Mouse (Mus musculus): ENCODE results near the gene Rab15. TPM values are rescaled to one million over a fixed set of nuclear protein-coding genes. Genes with fewer than 3 reads are reported as not detected.

Rab15 gene
- polyA plus RNA-seq, 1 experiment, result 10.5 TPM

DNA sequence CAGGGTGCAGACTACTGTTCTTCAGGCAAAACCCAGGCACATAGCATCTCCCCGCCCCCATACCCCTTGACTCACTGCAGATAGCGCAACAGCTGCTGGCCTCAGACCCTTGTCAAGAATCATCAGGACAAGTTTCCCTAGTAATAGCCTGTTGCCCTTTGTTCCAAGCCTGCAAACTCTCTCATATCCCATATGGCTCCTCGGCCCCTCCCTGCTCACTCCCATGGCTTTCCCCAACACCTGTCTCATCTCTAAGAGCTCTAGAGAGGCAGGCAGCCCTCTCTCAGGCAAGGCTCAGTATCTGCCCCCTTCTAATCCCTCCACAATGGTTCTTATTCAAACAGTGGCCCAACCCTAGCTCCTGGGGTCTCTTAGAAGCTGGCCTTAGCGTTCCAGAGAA is 2.1 kb downstream of the Rab15 start:
- Histone ChIP-seq H3K4me3 (ENCODE audit: insufficient read depth, low read length) (no peak overlapping the region), H3K27ac (ENCODE audit: insufficient read depth, low read length) (no peak overlapping the region), H3K4me1 (ENCODE audit: control insufficient read depth, insufficient read depth, low read length) (peaks cover 3% of the 10 kb centered on the region)
- no peak for TF ChIP-seq CTCF (IDR thresholded peaks at IDR 0.05; ENCODE audit: borderline replicate concordance, insufficient read depth, low read length)
- TF ChIP-seq POLR2A (IDR thresholded peaks at IDR 0.05; ENCODE audit: low read depth, low read length), result no peak

DNA sequence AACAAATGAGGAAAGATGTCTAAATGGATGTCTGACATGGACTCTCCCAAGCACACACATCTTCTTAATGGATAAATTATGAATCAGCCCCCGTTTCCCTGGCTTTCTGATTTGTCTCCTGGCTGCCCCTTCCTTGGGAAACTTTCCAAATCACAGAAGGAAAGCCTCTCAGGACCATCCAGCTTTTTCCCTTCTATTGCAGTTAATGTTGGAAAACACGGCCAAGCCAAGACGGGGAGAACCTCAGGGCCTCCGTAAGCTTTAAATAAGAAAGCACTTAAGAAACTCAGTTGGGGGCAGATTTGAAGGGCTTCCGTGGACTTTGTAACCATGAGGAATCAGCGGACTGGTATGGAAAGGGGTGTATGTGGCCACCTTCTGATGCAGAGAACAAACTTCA is 2.9 kb downstream of the Rab15 start:
- no peak overlapping the region for H3K27ac ChIP-seq (ENCODE audit: insufficient read depth, low read length)
- H3K4me1 ChIP-seq (ENCODE audit: control insufficient read depth, insufficient read depth, low read length), result peaks cover 3% of the 10 kb centered on the region
- no peak overlapping the region for H3K4me3 ChIP-seq (ENCODE audit: insufficient read depth, low read length)
- TF ChIP-seq CTCF (IDR thresholded peaks at IDR 0.05; ENCODE audit: borderline replicate concordance, insufficient read depth, low read length), result no peak
- TF ChIP-seq POLR2A (IDR thresholded peaks at IDR 0.05; ENCODE audit: low read depth, low read length), result no peak

DNA sequence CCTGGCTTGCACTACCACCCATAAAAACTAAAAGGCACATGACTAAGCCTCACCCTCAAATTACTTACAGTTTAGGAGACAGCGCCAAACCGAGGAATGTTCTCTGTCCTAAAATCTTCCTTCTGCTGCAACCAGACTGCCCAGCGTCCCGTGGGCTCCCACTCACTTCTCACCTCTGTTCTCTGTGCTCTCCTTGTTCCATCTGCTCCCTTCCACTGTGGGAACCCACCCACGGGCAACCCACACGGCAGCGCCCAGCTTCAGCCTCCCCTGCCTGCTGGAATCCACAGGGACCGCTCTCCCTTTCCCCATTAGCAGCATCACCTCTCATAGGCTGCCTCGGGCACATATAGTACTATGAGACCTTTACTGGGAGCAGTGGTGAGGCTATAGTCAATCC is 3.8 kb downstream of the Rab15 start:
- Histone ChIP-seq H3K4me3 (ENCODE audit: insufficient read depth, low read length) (no peak overlapping the region), H3K4me1 (ENCODE audit: control insufficient read depth, insufficient read depth, low read length) (peaks cover 3% of the 10 kb centered on the region; the same call in 1 of the 2 replicates), H3K27ac (ENCODE audit: insufficient read depth, low read length) (no peak overlapping the region)
- no peak for TF ChIP-seq CTCF (IDR thresholded peaks at IDR 0.05; ENCODE audit: borderline replicate concordance, insufficient read depth, low read length)
- TF ChIP-seq POLR2A (IDR thresholded peaks at IDR 0.05; ENCODE audit: low read depth, low read length), result no peak

DNA sequence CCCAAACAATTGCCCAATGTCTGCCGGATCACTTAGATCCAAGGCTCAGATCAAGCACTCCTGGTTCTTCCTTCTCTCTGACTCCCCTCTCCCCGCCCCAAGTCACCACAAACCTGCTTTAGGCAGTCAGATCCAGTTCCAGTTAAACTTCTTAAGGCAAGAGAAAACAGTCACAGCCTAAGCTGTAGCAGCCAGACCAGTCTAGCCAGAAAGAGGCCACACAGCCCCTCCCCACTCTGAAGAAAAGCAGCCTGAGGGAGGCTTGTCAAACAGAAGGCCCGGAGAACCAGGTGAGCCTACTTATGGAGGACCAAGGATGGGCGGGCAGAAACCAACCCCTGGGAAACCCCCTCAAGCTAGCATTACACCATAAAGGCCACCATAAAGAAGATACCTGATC is 4.6 kb downstream of the Rab15 start:
- no peak overlapping the region for H3K4me3 ChIP-seq (ENCODE audit: insufficient read depth, low read length)
- TF ChIP-seq CTCF (IDR thresholded peaks at IDR 0.05; ENCODE audit: borderline replicate concordance, insufficient read depth, low read length) (no peak), POLR2A (IDR thresholded peaks at IDR 0.05; ENCODE audit: low read depth, low read length) (no peak)
- peaks cover 3% of the 10 kb centered on the region; the same call in 1 of the 2 replicates for H3K4me1 ChIP-seq (ENCODE audit: control insufficient read depth, insufficient read depth, low read length)
- no peak overlapping the region for H3K27ac ChIP-seq (ENCODE audit: insufficient read depth, low read length)

DNA sequence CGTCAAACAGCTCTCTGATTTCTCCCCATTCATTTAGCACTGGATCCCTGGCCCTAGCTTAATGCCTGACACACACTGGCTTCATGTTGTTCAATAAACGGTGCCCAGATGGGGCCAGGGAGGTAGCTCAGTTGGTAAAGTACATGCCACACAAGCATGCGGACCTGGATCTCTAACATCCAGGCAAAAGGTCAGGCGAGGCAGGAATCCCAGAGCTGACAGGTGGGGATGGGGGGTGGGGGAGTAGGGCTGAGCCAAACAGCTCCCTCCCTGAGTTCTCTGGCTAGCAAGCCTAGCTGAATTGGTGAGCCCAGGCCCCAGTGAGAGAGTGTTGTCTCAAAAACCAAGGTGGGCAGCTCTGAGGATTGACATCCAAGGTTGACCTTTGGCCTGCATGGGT is 5.5 kb downstream of the Rab15 start:
- H3K27ac ChIP-seq (ENCODE audit: insufficient read depth, low read length), result no peak overlapping the region

DNA sequence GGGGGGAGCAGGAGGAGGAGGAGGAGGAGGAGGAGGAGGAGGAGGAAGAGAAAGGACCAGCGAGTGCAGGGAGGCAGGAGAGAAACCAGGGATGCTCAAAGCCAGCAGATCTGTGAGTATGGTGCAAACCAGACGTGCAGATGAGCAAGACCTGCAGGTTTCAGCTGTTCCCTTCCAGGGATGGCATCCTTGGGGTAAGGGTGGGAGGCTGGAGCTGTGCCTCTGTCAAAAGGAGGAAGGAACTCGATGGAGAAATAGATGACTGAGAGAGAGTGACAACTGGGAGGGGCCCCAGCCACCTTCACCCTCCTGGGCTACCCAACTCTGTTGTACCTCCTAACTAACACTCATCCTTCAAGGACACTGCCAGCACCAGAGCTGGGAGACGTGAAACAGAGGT is 6.0 kb downstream of the Rab15 start:
- TF ChIP-seq CTCF (IDR thresholded peaks at IDR 0.05; ENCODE audit: borderline replicate concordance, insufficient read depth, low read length) (no peak), POLR2A (IDR thresholded peaks at IDR 0.05; ENCODE audit: low read depth, low read length) (no peak)
- Histone ChIP-seq H3K4me1 (ENCODE audit: control insufficient read depth, insufficient read depth, low read length) (peaks cover 3% of the 10 kb centered on the region; the same call in 1 of the 2 replicates), H3K4me3 (ENCODE audit: insufficient read depth, low read length) (no peak overlapping the region), H3K27ac (ENCODE audit: insufficient read depth, low read length) (no peak overlapping the region)

More for the DNA sequence above, 5.5 kb downstream of the Rab15 start:
- no peak for TF ChIP-seq POLR2A (IDR thresholded peaks at IDR 0.05; ENCODE audit: low read depth, low read length)
- TF ChIP-seq CTCF (IDR thresholded peaks at IDR 0.05; ENCODE audit: borderline replicate concordance, insufficient read depth, low read length), result no peak
- Histone ChIP-seq H3K4me3 (ENCODE audit: insufficient read depth, low read length) (no peak overlapping the region), H3K4me1 (ENCODE audit: control insufficient read depth, insufficient read depth, low read length) (peaks cover 3% of the 10 kb centered on the region; the same call in 1 of the 2 replicates)

DNA sequence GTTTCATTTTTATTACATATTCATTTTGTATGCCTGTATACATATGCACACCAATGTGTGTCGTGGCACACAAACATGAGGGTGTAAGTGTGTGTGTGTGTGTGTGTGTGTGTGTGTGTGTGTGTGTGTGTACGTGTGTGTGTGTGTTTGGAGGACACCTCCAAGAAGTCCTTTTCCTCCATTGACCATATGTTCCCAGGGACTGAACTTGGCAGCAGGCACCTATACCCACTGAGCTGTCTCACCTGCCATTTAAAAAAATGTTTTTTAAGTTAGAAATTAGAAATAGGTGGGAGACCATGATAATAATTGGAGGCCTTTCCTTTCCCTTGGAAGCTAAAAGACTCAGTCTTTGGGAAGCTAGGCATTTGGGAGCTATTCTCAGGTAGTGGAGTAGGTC is 8.6 kb downstream of the Rab15 start:
- Histone ChIP-seq H3K4me1 (ENCODE audit: control insufficient read depth, insufficient read depth, low read length) (peaks cover 3% of the 10 kb centered on the region; the same call in 1 of the 2 replicates), H3K27ac (ENCODE audit: insufficient read depth, low read length) (no peak overlapping the region), H3K4me3 (ENCODE audit: insufficient read depth, low read length) (no peak overlapping the region)
- TF ChIP-seq POLR2A (IDR thresholded peaks at IDR 0.05; ENCODE audit: low read depth, low read length), result no peak
- TF ChIP-seq CTCF (IDR thresholded peaks at IDR 0.05; ENCODE audit: borderline replicate concordance, insufficient read depth, low read length), result no peak

DNA sequence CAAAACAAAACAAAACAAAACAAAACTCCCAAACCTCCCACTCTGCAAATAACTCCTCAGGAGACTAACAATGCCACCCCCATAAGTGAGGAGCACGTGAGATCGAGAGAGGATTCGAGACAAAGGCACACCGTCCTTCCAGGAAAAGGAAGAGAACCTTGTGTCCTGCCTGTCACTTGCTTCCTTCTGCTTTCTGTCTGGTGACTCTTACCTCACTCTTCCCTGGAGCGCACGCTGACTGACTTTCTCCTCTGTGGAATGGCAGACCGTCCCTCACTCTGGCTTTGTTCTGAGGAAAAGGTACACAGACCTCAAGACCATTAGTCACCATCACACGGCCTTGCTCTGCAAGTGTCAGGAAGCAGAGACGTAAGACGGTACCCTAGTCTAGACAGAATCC is 9.2 kb downstream of the Rab15 start:
- Histone ChIP-seq H3K4me1 (ENCODE audit: control insufficient read depth, insufficient read depth, low read length) (peaks cover 3% of the 10 kb centered on the region; the same call in 1 of the 2 replicates), H3K27ac (ENCODE audit: insufficient read depth, low read length) (no peak overlapping the region), H3K4me3 (ENCODE audit: insufficient read depth, low read length) (no peak overlapping the region)
- TF ChIP-seq CTCF (IDR thresholded peaks at IDR 0.05; ENCODE audit: borderline replicate concordance, insufficient read depth, low read length), result no peak
- no peak for TF ChIP-seq POLR2A (IDR thresholded peaks at IDR 0.05; ENCODE audit: low read depth, low read length)

DNA sequence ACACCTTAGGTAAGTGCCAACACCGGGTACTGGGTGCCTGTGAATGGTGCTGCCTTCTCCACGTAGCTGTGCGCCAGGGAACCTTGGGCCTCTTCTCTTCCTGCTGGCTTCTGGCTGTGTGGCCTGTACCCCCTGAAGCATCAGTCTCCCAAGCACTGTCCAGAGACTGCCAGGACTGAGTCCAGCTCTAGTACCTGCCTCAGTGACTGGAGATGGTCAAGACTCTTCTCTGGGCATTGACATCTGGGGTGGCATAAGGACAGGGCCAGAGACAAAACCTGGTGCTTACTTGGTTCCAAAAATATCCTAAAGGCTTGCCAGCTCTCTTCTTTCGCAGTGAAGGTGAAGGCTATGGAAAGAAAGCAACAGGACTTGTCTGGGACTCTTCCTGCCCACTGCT is 11.7 kb downstream of the Rab15 start:
- TF ChIP-seq CTCF (IDR thresholded peaks at IDR 0.05; ENCODE audit: borderline replicate concordance, insufficient read depth, low read length) (no peak), POLR2A (IDR thresholded peaks at IDR 0.05; ENCODE audit: low read depth, low read length) (no peak)
- Histone ChIP-seq H3K4me1 (ENCODE audit: control insufficient read depth, insufficient read depth, low read length) (no peaks in the 10 kb centered on the region), H3K27ac (ENCODE audit: insufficient read depth, low read length) (no peak overlapping the region), H3K4me3 (ENCODE audit: insufficient read depth, low read length) (no peak overlapping the region)

DNA sequence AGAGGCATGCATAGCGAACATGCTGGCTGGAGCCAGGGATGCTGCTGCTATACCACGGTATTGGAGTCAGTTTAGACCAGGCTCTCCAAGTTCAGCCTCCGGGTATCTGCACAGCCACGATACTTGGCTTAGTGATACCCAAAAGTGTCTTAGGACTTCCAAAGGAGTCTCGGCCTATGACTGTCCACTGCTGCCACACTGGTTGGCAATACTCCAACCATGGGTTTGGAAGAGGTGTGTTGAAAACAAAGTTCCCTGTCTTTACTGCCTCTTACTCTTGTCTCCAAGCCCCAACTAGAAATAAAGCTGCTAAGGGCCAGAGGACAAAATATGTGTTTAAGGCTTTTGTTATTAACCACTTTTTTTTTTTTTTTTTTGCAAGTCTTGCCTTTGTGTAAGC is 12.2 kb downstream of the Rab15 start:
- H3K27ac ChIP-seq (ENCODE audit: insufficient read depth, low read length), result no peak overlapping the region
- TF ChIP-seq POLR2A (IDR thresholded peaks at IDR 0.05; ENCODE audit: low read depth, low read length) (no peak), CTCF (IDR thresholded peaks at IDR 0.05; ENCODE audit: borderline replicate concordance, insufficient read depth, low read length) (no peak)
- 0 out of 2 replicates have a peak, but pooled peaks cover under 1% of the 10 kb centered on the region for H3K4me1 ChIP-seq (ENCODE audit: control insufficient read depth, insufficient read depth, low read length)
- H3K4me3 ChIP-seq (ENCODE audit: insufficient read depth, low read length), result no peak overlapping the region

DNA sequence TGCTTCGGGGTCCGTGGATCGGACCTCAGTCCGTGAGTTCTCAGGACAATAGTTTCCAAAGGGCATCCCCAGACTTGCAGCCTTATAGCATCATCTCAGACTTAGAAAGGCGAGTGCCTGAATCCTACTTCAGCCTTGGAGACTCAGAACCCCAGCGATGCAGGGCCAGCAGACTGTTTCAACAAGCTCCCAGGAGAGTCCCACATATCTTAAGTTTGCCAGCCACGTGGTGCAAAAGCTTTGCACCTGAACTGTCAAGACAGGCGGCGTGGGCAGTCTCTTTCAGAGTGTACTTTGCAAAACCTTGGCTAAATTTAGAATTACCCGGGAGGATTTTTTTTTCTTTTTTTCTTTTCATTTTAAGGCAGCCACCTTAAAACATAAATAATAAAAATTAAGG is 14.9 kb downstream of the Rab15 start:
- Histone ChIP-seq H3K27ac (ENCODE audit: insufficient read depth, low read length) (no peak overlapping the region), H3K4me3 (ENCODE audit: insufficient read depth, low read length) (no peak overlapping the region), H3K4me1 (ENCODE audit: control insufficient read depth, insufficient read depth, low read length) (0 out of 2 replicates have a peak, but pooled peaks cover 4% of the 10 kb centered on the region)
- TF ChIP-seq POLR2A (IDR thresholded peaks at IDR 0.05; ENCODE audit: low read depth, low read length) (no peak), CTCF (IDR thresholded peaks at IDR 0.05; ENCODE audit: borderline replicate concordance, insufficient read depth, low read length) (no peak)

Data from embryonic fibroblast, embryonic 13.5 days (primary cell).